Mouse (Mus musculus): Measurements from ENCODE around the gene Nlrp1a. TPM values are rescaled to one million over a fixed set of nuclear protein-coding genes. Genes with fewer than 3 reads are reported as not detected.

Gene Nlrp1a
- total RNA-seq (2021): under 1 TPM; 0.42 to 0.57 TPM
- long read RNA-seq: 0 reads

DNA sequence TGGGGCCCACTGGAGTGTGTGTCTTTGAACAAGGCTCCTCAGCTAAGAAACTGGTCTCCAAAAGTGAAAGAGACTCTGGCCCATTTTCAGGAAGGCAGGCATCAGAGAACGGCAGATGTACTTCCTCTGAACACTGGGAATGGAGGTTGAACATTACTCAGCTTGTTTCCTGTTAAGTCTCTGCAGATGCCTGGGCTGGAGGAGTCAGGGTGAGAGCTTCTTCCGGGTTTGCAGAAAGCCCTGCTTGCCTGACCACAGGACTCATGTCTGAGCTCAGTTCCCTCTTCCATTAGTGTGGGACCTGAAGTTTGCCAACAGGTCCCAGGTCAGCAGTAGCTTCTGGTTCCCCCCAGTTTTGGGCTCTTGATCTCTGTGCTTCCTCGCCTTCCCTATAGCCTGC is at the start of gene Nlrp1a:
Gene Nlrp1a (minus strand): TSS at position 44 of the 400 bp plus-strand sequence.
- DNase-seq (ENCODE audit: low spot score in 2 of 2): no peak

DNA sequence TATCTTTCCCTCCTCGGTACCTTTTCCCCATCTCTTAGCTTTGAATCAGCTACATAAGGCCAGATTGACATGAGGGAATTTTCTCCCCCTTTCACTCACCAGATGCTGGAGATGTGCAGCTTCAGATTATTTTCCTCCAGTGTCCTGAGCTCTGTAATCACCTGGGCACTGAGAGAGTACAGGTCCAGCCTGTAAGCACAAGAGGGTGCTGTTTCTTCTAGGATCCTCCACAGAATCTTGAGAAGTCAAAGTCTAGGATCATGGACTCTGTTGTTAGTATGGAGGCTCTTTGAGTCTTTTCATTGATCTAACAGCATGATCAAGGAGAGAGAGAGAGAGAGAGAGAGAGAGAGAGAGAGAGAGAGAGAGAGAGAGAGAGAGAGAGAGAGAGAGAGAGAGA is 25.1 kb upstream of the Nlrp1a start:
- no peak for DNase-seq (ENCODE audit: low spot score in 2 of 2)

DNA sequence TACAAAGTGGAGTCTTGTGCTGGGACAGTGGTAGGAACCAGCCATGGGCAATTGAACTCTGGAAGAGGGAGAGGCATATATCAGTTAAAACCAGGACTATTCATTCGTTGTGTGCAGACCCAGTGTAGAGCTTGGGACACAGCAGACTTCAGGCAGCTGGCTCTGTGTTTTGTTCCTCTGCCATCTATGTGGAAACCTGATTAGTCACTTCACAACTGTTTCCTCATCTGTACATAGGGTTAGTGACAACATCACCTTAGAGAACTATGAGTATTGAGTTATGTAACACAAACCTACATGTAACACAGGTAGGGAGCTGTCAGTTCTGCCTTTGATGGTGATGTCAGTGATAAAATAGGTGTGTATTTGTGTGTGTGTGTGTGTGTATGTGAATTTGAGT is 19.6 kb upstream of the Nlrp1a start:
- no peak for DNase-seq (ENCODE audit: low spot score in 2 of 2)

GRCm38 (mm10) chr11:71159439-71160136 is 15.1 kb upstream of the Nlrp1a start:
- DNase-seq (ENCODE audit: low spot score in 2 of 2): no peak

DNA sequence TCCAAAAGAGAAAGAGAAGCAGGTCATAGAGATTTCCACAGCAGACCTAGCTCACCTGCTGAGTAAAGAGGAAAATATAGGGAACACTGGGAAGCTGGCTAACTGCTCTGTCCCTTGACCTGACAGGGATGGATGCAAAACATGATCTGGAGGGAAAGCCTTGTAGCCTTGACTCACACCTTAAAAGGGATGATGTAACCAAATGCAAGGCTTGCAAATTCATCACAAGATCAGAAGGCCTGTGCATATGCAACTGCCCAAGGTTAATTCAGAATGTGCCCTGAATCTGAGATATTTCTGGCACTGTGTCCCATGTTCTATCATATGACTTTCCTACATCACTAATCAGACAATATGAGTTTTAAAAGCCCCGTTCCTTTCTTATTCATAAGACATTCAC is 10.8 kb upstream of the Nlrp1a start:
- DNase-seq (ENCODE audit: low spot score in 2 of 2): no peak

- no peak for DNase-seq (ENCODE audit: low spot score in 2 of 2)
Measured at GRCm38 (mm10) chr11:71142031-71142430, 2.5 kb downstream of the Nlrp1a start.

GRCm38 (mm10) chr11:71107128-71107527 is 37.4 kb downstream of the Nlrp1a start:
- DNase-seq (ENCODE audit: low spot score in 2 of 2): no peak

DNA sequence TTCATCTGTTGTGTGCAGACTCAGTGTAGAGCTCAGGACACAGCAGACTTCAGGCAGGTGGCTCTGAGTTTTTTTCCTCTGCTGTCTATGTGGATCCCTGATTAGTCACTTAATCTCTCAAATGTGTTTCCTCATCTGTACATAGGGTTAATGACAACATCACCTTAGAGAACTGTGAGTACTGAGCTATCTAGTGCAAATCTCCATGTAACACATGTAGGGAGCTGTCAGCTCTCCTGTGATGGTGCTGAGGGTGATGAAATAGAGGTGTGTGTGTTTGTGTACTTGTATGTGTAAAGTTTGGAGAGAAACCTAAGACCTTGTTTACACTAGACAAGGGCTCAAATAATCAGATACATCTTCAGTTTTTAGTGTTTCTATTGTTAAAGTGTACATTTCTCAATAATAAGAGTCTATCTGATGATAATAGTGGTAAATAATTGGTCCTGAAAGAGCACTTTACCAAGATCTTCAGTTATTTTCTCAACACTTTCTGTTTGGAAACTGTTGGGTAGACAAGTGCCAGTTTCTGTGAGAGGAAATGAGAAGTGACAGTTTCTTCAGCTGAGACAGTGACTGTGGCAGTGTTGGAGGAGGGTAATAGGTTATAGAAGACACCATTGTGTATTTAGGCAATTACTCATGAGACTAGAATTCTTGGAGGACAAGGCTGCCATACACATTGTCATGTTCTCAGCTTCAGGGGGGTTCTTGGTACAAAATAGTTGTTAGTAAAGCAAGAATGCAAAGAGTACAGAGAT is 38.1 kb downstream of the Nlrp1a start:
- no peak for DNase-seq (ENCODE audit: low spot score in 2 of 2)

GRCm38 (mm10) chr11:71103931-71104330 is 40.6 kb downstream of the Nlrp1a start:
- no peak for DNase-seq (ENCODE audit: low spot score in 2 of 2)

DNA sequence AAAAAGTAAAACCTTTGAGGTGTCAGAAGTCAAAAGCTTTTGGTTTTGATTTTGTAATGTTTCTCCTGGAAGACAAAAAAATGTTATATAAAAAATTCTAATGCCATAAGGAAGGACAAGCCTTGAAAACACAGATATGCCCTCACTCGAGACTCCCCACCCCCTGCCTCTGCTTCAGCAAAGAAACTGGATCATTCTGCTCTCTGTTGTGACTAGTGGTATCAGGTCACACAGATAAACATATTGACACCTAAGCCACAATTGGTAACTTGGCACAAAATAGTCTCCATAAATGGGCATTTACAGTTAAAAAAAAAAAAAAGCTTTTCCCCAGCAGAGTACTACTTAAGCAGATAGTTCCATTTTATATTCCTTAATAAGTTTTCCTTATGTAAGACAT is 68.2 kb downstream of the Nlrp1a start:
- DNase-seq (ENCODE audit: low spot score in 2 of 2): no peak

GRCm38 (mm10) chr11:71052554-71052953 is 92.0 kb downstream of the Nlrp1a start:
- peak in 1 of 2 experiments; percentile 30 for DNase-seq (ENCODE audit: low spot score in 2 of 2)

Other genes starting within 250 kb of the Nlrp1a start
- gene Nup88, start 174.7 kb downstream of the Nlrp1a start, total RNA-seq (2021): 10 to 100 TPM; 60.7 to 69.2 TPM
- 10 to 100 TPM; 41.3 to 48.5 TPM for gene Rpain, start 174.5 kb downstream of the Nlrp1a start, total RNA-seq (2021)
- 100 to 1,000 TPM; 107 to 119 TPM for gene C1qbp, start 161.7 kb downstream of the Nlrp1a start, total RNA-seq (2021)
- 10 to 100 TPM; 25.6 to 25.7 TPM for gene Dhx33, start 140.3 kb downstream of the Nlrp1a start, total RNA-seq (2021)
- 10 to 100 TPM; 10.1 to 13.5 TPM for gene Mis12, start 125.1 kb downstream of the Nlrp1a start, total RNA-seq (2021)
- gene Derl2, start 124.9 kb downstream of the Nlrp1a start, total RNA-seq (2021): 10 to 100 TPM; 20.8 to 23.0 TPM
- gene 6330403K07Rik, start 111.2 kb downstream of the Nlrp1a start, total RNA-seq (2021): 100 to 1,000 TPM; 169 to 174 TPM
- under 1 TPM; 0.18 to 0.23 TPM for gene Nlrp1b, start 86.0 kb upstream of the Nlrp1a start, total RNA-seq (2021)